Mouse (Mus musculus) kidney, postnatal 4 days (tissue): ENCODE measurements at regions not wholly inside any gene's neighbourhood (a gene's known extent, or its start where the extent isn't known, plus 50 kb on each side); places are given as distances from the start of the nearest gene placed in this dataset.
"Not testable (repeated sequence)": the region's sequence is repeated elsewhere in the genome, so short reads cannot be mapped to it uniquely, and the experiment has no call there.

Experiments used
- DNase-seq, 2 experiments: peaks; one replicate each; pipeline ENCODE4 v3.0.0; 2021; ENCODE audit warnings: mixed read lengths in 2 of 2

DNA sequence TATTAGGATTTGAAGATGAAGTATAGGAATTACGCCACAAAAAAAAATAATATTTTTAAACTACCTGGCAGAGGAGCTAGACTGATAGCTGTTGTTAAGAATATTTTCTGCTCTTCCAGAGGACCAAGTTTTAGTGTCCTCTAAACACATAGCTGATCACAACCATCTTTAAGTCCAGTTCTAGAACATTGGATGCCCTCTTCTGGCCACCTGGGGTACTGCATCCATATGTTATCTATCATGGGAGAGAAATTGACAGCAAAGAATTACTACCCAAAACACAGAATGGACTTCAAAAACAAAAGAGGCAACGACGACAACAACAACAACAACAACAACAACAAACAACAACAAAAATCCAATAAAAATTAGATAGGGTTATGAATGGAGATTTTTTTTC lies 71.0 kb upstream of the Prl4a1 start:
- peak; percentile 63 to 64 for DNase-seq

DNA sequence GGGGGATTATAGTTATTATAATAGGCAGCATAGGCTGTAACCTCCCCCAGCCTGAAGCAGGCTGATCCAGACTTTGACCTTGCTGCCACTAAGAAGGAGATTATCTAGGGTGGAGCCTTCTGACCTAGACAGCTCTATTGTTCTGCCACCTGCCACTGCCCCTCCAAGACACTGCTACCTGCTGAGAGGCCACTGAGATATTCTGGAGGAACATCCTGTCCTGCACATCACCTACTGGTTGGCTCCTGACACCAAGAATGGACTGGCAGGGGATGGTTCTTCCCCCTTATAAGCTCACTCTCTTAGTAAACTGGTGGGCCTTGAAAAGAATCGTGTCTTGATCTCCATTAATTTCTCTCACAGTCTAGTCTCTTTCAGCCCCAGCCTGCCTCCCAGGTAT lies 55.6 kb upstream of the Prl4a1 start:
- DNase-seq, result not testable (repeated sequence)

GRCm38 (mm10) chr13:27962381-27962780 lies 53.6 kb upstream of the Prl4a1 start:
- DNase-seq, result not testable (repeated sequence)

DNA sequence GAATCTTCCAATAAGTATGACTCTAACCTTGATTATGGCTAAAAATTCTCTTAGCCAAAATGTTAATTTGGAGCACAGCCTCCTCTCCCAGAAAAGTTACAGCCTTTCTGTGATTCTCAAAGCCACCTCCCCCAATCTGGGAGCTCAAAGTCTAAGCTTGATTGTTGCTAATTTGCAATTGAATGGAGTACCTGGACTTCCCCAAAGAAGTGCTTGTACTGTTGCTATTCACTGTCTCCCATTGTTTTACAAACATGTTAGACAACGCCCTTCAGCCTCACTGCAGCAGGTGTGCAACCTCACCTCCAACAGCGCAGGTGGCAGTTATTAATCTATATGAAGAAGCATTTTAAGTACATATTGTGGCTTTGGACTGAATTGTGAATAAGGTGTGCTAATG lies 50.0 kb upstream of the Prl4a1 start:
- DNase-seq, result not testable (repeated sequence)
